Mouse (Mus musculus) hindbrain, embryonic 12.5 days (tissue): ENCODE data around the gene Serpinb6b. TPM values are rescaled to one million over a fixed set of nuclear protein-coding genes. Genes with fewer than 3 reads are reported as not detected.

Experiments used
- ATAC-seq: fragments of 200-750 bp; cut with Nextera tagmentation; 2 replicates; pipeline ENCODE4 v1.8.0; 2017; ENCODE audit warnings: moderate TSS enrichment; ENCODE audit not compliant: low FRiP score
- H3K27ac ChIP-seq: fragments of 300-500 bp; sonication (generic); 2 replicates; pipeline ENCODE4 v1.5.1; 2016; ENCODE audit warnings: mild to moderate bottlenecking
- H3K27me3 ChIP-seq: fragments of 300-500 bp; sonication (generic); 2 replicates; pipeline ENCODE4 v1.6.1; 2016; ENCODE audit warnings: mild to moderate bottlenecking
- H3K36me3 ChIP-seq: fragments of 300-500 bp; sonication (generic); 2 replicates; pipeline ENCODE4 v1.6.1; 2016; ENCODE audit warnings: mild to moderate bottlenecking
- H3K4me1 ChIP-seq: fragments of 300-500 bp; sonication (generic); 2 replicates; pipeline ENCODE4 v1.6.1; 2016
- H3K4me2 ChIP-seq: fragments of 300-500 bp; sonication (generic); replicated peaks from 2 replicates; pipeline ENCODE4 v1.6.1; 2016; ENCODE audit warnings: mild to moderate bottlenecking
- H3K4me3 ChIP-seq: fragments of 300-500 bp; sonication (generic); 2 replicates; pipeline ENCODE4 v1.5.1; 2016; ENCODE audit warnings: mild to moderate bottlenecking
- H3K9ac ChIP-seq: fragments of 300-500 bp; sonication (generic); 2 replicates; pipeline ENCODE4 v1.6.1; 2016; ENCODE audit warnings: mild to moderate bottlenecking, moderate library complexity
- H3K9me3 ChIP-seq: fragments of 300-500 bp; sonication (generic); replicated peaks from 2 replicates; pipeline ENCODE4 v1.6.1; 2016; ENCODE audit warnings: mild to moderate bottlenecking
- WGBS: fragments of 180-500 bp; shearing (Covaris S2); methylation state at CpG from one replicate; pipeline ENCODE4 v1.1.7; 2016; 5-methylcytosine and 5-hydroxymethylcytosine counted together
- polyA plus RNA-seq: library from polyadenylated mRNA; unstranded; fragments of >200 nt; fragmentation: Nextera tagmentation; extraction: Ambion mirVana; gene quantifications from 2 replicates; pipeline ENCODE4 v1.2.1, GENCODE M21; 2016

The Serpinb6b gene
- polyA plus RNA-seq, 1 experiment from 2014 or later: 0.88 TPM

DNA sequence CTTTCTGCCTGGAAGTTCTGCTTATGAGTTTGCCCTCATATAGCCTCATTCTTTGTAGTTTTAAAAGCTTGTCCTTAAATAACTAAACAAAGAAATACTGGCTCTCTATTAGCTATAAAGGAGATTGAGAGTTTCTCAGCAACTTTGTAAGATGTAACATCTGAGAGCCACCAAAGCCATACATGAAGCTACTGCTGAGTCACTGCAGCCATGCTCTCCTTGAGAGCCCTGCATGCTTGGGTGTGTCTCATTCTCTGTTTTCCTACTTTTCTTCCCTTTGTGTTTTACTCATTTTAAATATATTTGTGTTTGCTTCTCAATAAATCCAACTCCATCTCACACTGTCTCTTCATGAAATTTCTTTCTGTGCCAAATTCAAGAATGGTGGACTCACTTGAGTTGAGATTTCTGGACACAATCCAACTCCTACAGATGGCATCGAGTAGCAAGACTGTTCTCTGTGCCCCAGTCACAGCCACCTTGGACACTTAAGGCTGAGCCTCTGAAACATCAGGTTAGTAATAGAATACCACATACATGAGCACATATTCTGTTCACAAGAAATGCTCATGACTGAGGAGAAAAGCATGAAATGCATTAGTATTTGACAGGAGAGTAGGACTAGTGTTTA, 61.5 kb downstream of the Serpinb6b start:
- Histone ChIP-seq H3K4me3 (no peak overlapping the region), H3K4me2 (no peak overlapping the region), H3K9me3 (no peaks in the 10 kb centered on the region), H3K4me1 (no peaks in the 10 kb centered on the region), H3K27ac (no peak overlapping the region), H3K27me3 (no peaks in the 10 kb centered on the region), H3K9ac (no peak overlapping the region), H3K36me3 (no peaks in the 10 kb centered on the region)
- WGBS: 80% methylated on average over 1 of the region's 1 CpGs
- ATAC-seq: no peak

- Histone ChIP-seq H3K27ac (no peak within 1 kb of the TSS), H3K36me3 (no peaks in the 10 kb centered on the region), H3K27me3 (no peaks in the 10 kb centered on the region), H3K4me1 (no peaks in the 10 kb centered on the region), H3K4me3 (no peak within 1 kb of the TSS), H3K9me3 (no peaks in the 10 kb centered on the region), H3K4me2 (no peak within 1 kb of the TSS), H3K9ac (no peak within 1 kb of the TSS)
- ATAC-seq: no peak
- WGBS: 83% methylated on average over 2 of the region's 2 CpGs
These were observed 62.2 kb downstream of the Serpinb6b start, which contains the start of gene Serpinb9b for GRCm38 (mm10) chr13:33027244-33027643. Serpinb9b (plus strand) TSS chr13:33027416.

- H3K4me2 ChIP-seq: no peak overlapping the region
- H3K4me1 ChIP-seq: no peaks in the 10 kb centered on the region
- 64% methylated on average over 2 of the region's 2 CpGs for WGBS
- no peaks in the 10 kb centered on the region for H3K36me3 ChIP-seq
- H3K27me3 ChIP-seq: no peaks in the 10 kb centered on the region
- ATAC-seq: no peak
- H3K27ac ChIP-seq: no peak overlapping the region
- no peak overlapping the region for H3K9ac ChIP-seq
- no peaks in the 10 kb centered on the region for H3K9me3 ChIP-seq
- no peak overlapping the region for H3K4me3 ChIP-seq
These were observed 63.1 kb downstream of the Serpinb6b start for GRCm38 (mm10) chr13:33028146-33028545.

DNA sequence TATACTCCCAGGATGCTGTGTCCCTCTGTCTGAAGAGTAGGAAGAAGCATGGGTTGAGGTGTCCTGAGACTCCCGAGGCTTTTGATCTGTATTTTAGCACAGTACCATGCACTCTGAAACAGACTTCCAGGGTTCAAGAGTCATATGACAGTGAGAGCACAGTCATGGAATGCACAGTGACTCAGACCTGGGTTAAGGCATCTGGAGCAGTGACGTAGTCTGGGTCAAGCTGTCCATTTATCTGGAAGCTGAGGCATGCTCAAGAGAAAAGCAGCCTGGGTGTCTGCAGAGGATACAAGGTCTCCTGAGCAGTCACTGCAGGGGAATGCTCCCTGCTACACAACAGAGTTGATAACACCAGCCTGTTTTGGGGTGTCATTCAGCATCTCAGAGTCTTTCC, 63.5 kb downstream of the Serpinb6b start:
- WGBS: 74% methylated on average over 2 of the region's 2 CpGs

More for the DNA sequence above, 63.5 kb downstream of the Serpinb6b start:
- no peaks in the 10 kb centered on the region for H3K9me3 ChIP-seq
- H3K4me3 ChIP-seq: no peak overlapping the region
- H3K4me1 ChIP-seq: no peaks in the 10 kb centered on the region
- no peak overlapping the region for H3K4me2 ChIP-seq
- no peak overlapping the region for H3K9ac ChIP-seq
- no peak for ATAC-seq
- no peaks in the 10 kb centered on the region for H3K36me3 ChIP-seq
- H3K27me3 ChIP-seq: no peaks in the 10 kb centered on the region
- no peak overlapping the region for H3K27ac ChIP-seq

Other genes starting within 250 kb of the Serpinb6b start
- gene Mylk4, start 181.3 kb upstream of the Serpinb6b start, polyA plus RNA-seq: 0.39 and 1.7 TPM in 2 replicates
- gene Wrnip1, start 163.2 kb upstream of the Serpinb6b start, polyA plus RNA-seq: 33.9 and 41.3 TPM in 2 replicates
- gene D930007J09Rik, start 162.4 kb upstream of the Serpinb6b start, polyA plus RNA-seq: not detected in 2 replicates
- gene Serpinb1a, start 114.0 kb upstream of the Serpinb6b start, polyA plus RNA-seq: 0.82 and 1.1 TPM in 2 replicates
- not detected in 2 replicates for gene Serpinb1c, start 67.0 kb upstream of the Serpinb6b start, polyA plus RNA-seq
- gene Serpinb9, start 38.0 kb downstream of the Serpinb6b start, polyA plus RNA-seq: 1.5 and 1.8 TPM in 2 replicates
- 0.10 and 0.31 TPM in 2 replicates for gene Serpinb9b, start 62.2 kb downstream of the Serpinb6b start, polyA plus RNA-seq
- 4.9 and 6.1 TPM in 2 replicates for gene Serpinb1b, start 113.4 kb downstream of the Serpinb6b start, polyA plus RNA-seq
- gene Serpinb9c, start 194.5 kb downstream of the Serpinb6b start, polyA plus RNA-seq: not detected in 2 replicates
- gene Serpinb9d, start 227.8 kb downstream of the Serpinb6b start, polyA plus RNA-seq: not detected in 2 replicates